ENCODE assay signal across 10 mouse cellular contexts in genomic region chr12:110977345-110977733, GRCm38 (mm10). TPM values are rescaled to one million over a fixed set of nuclear protein-coding genes. Genes with fewer than 3 reads are reported as not detected.
A peak's percentile ranks its signal among the peaks of the same experiment; 100 is the strongest.
DNase-seq lines count a peak whose midpoint lies in the region; ATAC-seq and TF ChIP-seq lines count a peak whose summit lies in the region.
"Had no signal": no experiment of that assay in that cellular context is flagged by ENCODE, and none has a peak within 500 bp of the region (broad histone marks: within the 10 kb centered on the region; RNA-seq: fewer than 3 reads in every experiment).

No protein-coding gene starts in this region.

- no peak overlapping the region for H3K4me3 ChIP-seq in forebrain, embryonic 11.5 days (ENCODE audit: low read depth, low read length)
- H3K4me3 ChIP-seq in forebrain, embryonic 13.5 days, result no peak overlapping the region
- H3K4me3 ChIP-seq in liver, embryonic 11.5 days (ENCODE audit: low read depth, low read length), result peak overlapping the region; percentile 97
- H3K4me3 ChIP-seq in embryonic facial prominence, embryonic 11.5 days (ENCODE audit: low read depth, low read length), result no peak overlapping the region
- peak overlapping the region; percentile 91 to 96 for H3K4me3 ChIP-seq in liver, embryonic 14.5 days (ENCODE audit: insufficient read depth in 1 of 2, low read depth in 2 of 2, low read length in 2 of 2)

- H3K4me1 ChIP-seq in forebrain, embryonic 11.5 days (replicated peaks; ENCODE audit: control insufficient read depth, insufficient read depth, low read length), result peaks cover 3% of the 10 kb centered on the region; the same call in 1 of the 2 replicates
- peaks cover 14% of the 10 kb centered on the region for H3K4me1 ChIP-seq in forebrain, embryonic 13.5 days
- H3K4me1 ChIP-seq in liver, embryonic 11.5 days (replicated peaks; ENCODE audit: control insufficient read depth, insufficient read depth, low read length), result peaks cover 66% of the 10 kb centered on the region
- H3K4me1 ChIP-seq in embryonic facial prominence, embryonic 11.5 days (ENCODE audit: control insufficient read depth, insufficient read depth, low read length), result no peaks in the 10 kb centered on the region
- H3K4me1 ChIP-seq in liver, embryonic 14.5 days (replicated peaks; ENCODE audit: control insufficient read depth in 2 of 2, insufficient read depth in 2 of 2, low read length in 1 of 2), result peaks cover 62% of the 10 kb centered on the region in 2 experiments

- no peaks in the 10 kb centered on the region; the same call in 1 of the 2 replicates for H3K36me3 ChIP-seq in forebrain, embryonic 11.5 days (ENCODE audit: control insufficient read depth, insufficient read depth, low read length)
- peaks cover 45% of the 10 kb centered on the region for H3K36me3 ChIP-seq in forebrain, embryonic 13.5 days (ENCODE audit: poor library complexity, severe bottlenecking)
- H3K36me3 ChIP-seq in liver, embryonic 11.5 days (ENCODE audit: control insufficient read depth, insufficient read depth, low read length), result peaks cover 26% of the 10 kb centered on the region
- H3K36me3 ChIP-seq in embryonic facial prominence, embryonic 11.5 days (replicated peaks; ENCODE audit: control insufficient read depth, insufficient read depth, low read depth, low read length), result peaks cover 7% of the 10 kb centered on the region
- peaks cover 48% of the 10 kb centered on the region for H3K36me3 ChIP-seq in liver, embryonic 14.5 days (replicated peaks; ENCODE audit: control insufficient read depth, insufficient read depth, low read depth)

- H3K27ac ChIP-seq in forebrain, embryonic 11.5 days (ENCODE audit: low read depth, low read length), result no peak overlapping the region
- H3K27ac ChIP-seq in forebrain, embryonic 13.5 days, result no peak overlapping the region
- H3K27ac ChIP-seq in liver, embryonic 11.5 days (ENCODE audit: low read depth, low read length), result 0 out of 2 replicates have a peak overlapping the region, but pooled peaks have one; percentile 8
- H3K27ac ChIP-seq in embryonic facial prominence, embryonic 11.5 days (replicated peaks; ENCODE audit: low read depth, low read length), result no peak overlapping the region
- H3K27ac ChIP-seq in liver, embryonic 14.5 days, result peak overlapping the region; percentile 86

- H3K9me3 ChIP-seq in forebrain, embryonic 11.5 days (ENCODE audit: control insufficient read depth, low read length), result no peaks in the 10 kb centered on the region
- 0 out of 2 replicates have a peak, but pooled peaks cover 3% of the 10 kb centered on the region for H3K9me3 ChIP-seq in forebrain, embryonic 13.5 days (replicated peaks)
- no peaks in the 10 kb centered on the region for H3K9me3 ChIP-seq in liver, embryonic 11.5 days (ENCODE audit: control insufficient read depth, low read length)
- H3K9me3 ChIP-seq in embryonic facial prominence, embryonic 11.5 days (replicated peaks; ENCODE audit: control insufficient read depth, low read length), result no peaks in the 10 kb centered on the region
- H3K9me3 ChIP-seq in liver, embryonic 14.5 days (ENCODE audit: control insufficient read depth, low read length), result no peaks in the 10 kb centered on the region

- peak overlapping the region; percentile 95; the same call in 1 of the 2 replicates for H3K4me2 ChIP-seq in forebrain, embryonic 11.5 days (ENCODE audit: low read depth, low read length, severe bottlenecking)
- H3K4me2 ChIP-seq in forebrain, embryonic 13.5 days, result no peak overlapping the region; the same call in 1 of the 2 replicates
- H3K4me2 ChIP-seq in liver, embryonic 11.5 days, result peak overlapping the region; percentile 98
- H3K4me2 ChIP-seq in embryonic facial prominence, embryonic 11.5 days (ENCODE audit: low read depth, low read length), result 0 out of 2 replicates have a peak overlapping the region, but pooled peaks have one; percentile 7
- peak overlapping the region; percentile 90 for H3K4me2 ChIP-seq in liver, embryonic 14.5 days (ENCODE audit: low read depth)

- no peak for TF ChIP-seq EP300 in liver, embryonic 14.5 days (IDR thresholded peaks at IDR 0.05; ENCODE audit: low read depth)

- H3K27me3 ChIP-seq in forebrain, embryonic 11.5 days (ENCODE audit: control insufficient read depth, insufficient read depth, low read length), result no peaks in the 10 kb centered on the region
- no peaks in the 10 kb centered on the region for H3K27me3 ChIP-seq in forebrain, embryonic 13.5 days
- H3K27me3 ChIP-seq in liver, embryonic 11.5 days (replicated peaks; ENCODE audit: control insufficient read depth, insufficient read depth, low read length), result no peaks in the 10 kb centered on the region
- no peaks in the 10 kb centered on the region for H3K27me3 ChIP-seq in embryonic facial prominence, embryonic 11.5 days (ENCODE audit: control insufficient read depth, insufficient read depth, low read length)
- H3K27me3 ChIP-seq in liver, embryonic 14.5 days (ENCODE audit: control insufficient read depth, insufficient read depth, low read length), result no peaks in the 10 kb centered on the region

- no peak overlapping the region for H3K9ac ChIP-seq in forebrain, embryonic 11.5 days (ENCODE audit: low read length)
- H3K9ac ChIP-seq in forebrain, embryonic 13.5 days, result no peak overlapping the region
- peak overlapping the region; percentile 97 for H3K9ac ChIP-seq in liver, embryonic 11.5 days (ENCODE audit: low read depth, low read length)
- H3K9ac ChIP-seq in embryonic facial prominence, embryonic 11.5 days (replicated peaks; ENCODE audit: low read length), result no peak overlapping the region
- H3K9ac ChIP-seq in liver, embryonic 14.5 days (replicated peaks), result peak overlapping the region; percentile 98

- TF ChIP-seq CTCF in liver, embryonic 14.5 days (IDR thresholded peaks at IDR 0.05; ENCODE audit: low read depth), result no peak

- no peak for ATAC-seq in forebrain, embryonic 11.5 days (replicated peaks; ENCODE audit: low FRiP score)
- no peak for ATAC-seq in forebrain, embryonic 13.5 days
- no peak for ATAC-seq in liver, embryonic 11.5 days (replicated peaks; ENCODE audit: low FRiP score)
- ATAC-seq in embryonic facial prominence, embryonic 11.5 days (replicated peaks; ENCODE audit: insufficient number of reproducible peaks, low FRiP score, low TSS enrichment, low read depth), result no peak
- ATAC-seq in liver, embryonic 14.5 days (ENCODE audit: insufficient read depth), result no peak

- no peak for DNase-seq in forebrain, embryonic 11.5 days (ENCODE audit: low spot score)
- DNase-seq in liver, embryonic 11.5 days (ENCODE audit: low spot score), result no peak
- no peak for DNase-seq in liver
- no peak for DNase-seq in embryonic facial prominence, embryonic 11.5 days (ENCODE audit: low spot score)
- DNase-seq in liver, embryonic 14.5 days (ENCODE audit: low read depth in 3 of 3, low spot score in 3 of 3), result no peak
- no peak for DNase-seq in left cerebral cortex, adult 11 months (ENCODE audit: low spot score)
- DNase-seq in T-cell, adult 2 months (ENCODE audit: low spot score), result no peak
- DNase-seq: kidney, adult 9 months; left cerebral cortex, postnatal 4 days had no signal

- 97% methylated on average over 18 of the region's 18 CpGs for WGBS in forebrain, embryonic 11.5 days
- 94% methylated on average over 18 of the region's 18 CpGs for WGBS in forebrain, embryonic 13.5 days
- 93% methylated on average over 18 of the region's 18 CpGs for WGBS in liver, embryonic 11.5 days
- WGBS in embryonic facial prominence, embryonic 11.5 days, result 95% methylated on average over 18 of the region's 18 CpGs
- WGBS in liver, embryonic 14.5 days (ENCODE audit: insufficient replicate concordance), result 94% methylated on average over 18 of the region's 18 CpGs

RNA-seq across cellular contexts. Expression of gene Ankrd9, which starts 1.5 kb away (rescaled TPM):
- 16.9 and 18.9 TPM in 2 replicates for polyA plus RNA-seq in forebrain, embryonic 11.5 days (2014; fragmentation: Nextera tagmentation; extraction: Ambion mirVana)
- 9.1 and 9.4 TPM in 2 replicates for polyA plus RNA-seq in forebrain, embryonic 13.5 days (2015; fragmentation: Nextera tagmentation; extraction: Ambion mirVana)
- 32.9 and 33.3 TPM in 2 replicates for polyA plus RNA-seq in liver, embryonic 11.5 days (2014; fragmentation: Nextera tagmentation; extraction: Ambion mirVana)
- polyA plus RNA-seq in embryonic facial prominence, embryonic 11.5 days (2014; fragmentation: Nextera tagmentation; extraction: Ambion mirVana), result 9.5 and 11.5 TPM in 2 replicates
- 47.4 and 57.4 TPM in 2 replicates for polyA plus RNA-seq in liver, embryonic 14.5 days (2012; rRNA removed)
- 41.8 and 49.8 TPM in 2 replicates for polyA plus RNA-seq in liver, embryonic 14.5 days (2014; fragmentation: Nextera tagmentation; extraction: Ambion mirVana)

Comparison
In these comparisons a context has a peak if more than half of its experiments do, and no peak if none do; other contexts are left out.
1. H3K27ac ChIP-seq: peak in liver, embryonic 11.5 days (single experiment) and liver, embryonic 14.5 days (single experiment); none in forebrain, embryonic 11.5 days (single experiment), forebrain, embryonic 13.5 days (single experiment) and embryonic facial prominence, embryonic 11.5 days (single experiment).
2. H3K4me3 ChIP-seq: peak in liver, embryonic 11.5 days (single experiment) and liver, embryonic 14.5 days (2 of 2); none in forebrain, embryonic 11.5 days (single experiment), forebrain, embryonic 13.5 days (single experiment) and embryonic facial prominence, embryonic 11.5 days (single experiment).
3. H3K9ac ChIP-seq: peak in liver, embryonic 11.5 days (single experiment) and liver, embryonic 14.5 days (single experiment); none in forebrain, embryonic 11.5 days (single experiment), forebrain, embryonic 13.5 days (single experiment) and embryonic facial prominence, embryonic 11.5 days (single experiment).